Mouse (Mus musculus): ENCODE results near the gene Mark3.

GRCm38 (mm10) chr12:111693341-111694270 is 119.3 kb downstream of the Mark3 start:
- TF ChIP-seq CTCF (IDR thresholded peaks at IDR 0.05; ENCODE audit: borderline replicate concordance, insufficient read depth, low read depth, low read length), result no peak
- no peak for TF ChIP-seq POLR2A (IDR thresholded peaks at IDR 0.05; ENCODE audit: borderline replicate concordance, insufficient read depth, low read length)
